Mouse (Mus musculus): Measurements from ENCODE around the gene Cltb.

DNA sequence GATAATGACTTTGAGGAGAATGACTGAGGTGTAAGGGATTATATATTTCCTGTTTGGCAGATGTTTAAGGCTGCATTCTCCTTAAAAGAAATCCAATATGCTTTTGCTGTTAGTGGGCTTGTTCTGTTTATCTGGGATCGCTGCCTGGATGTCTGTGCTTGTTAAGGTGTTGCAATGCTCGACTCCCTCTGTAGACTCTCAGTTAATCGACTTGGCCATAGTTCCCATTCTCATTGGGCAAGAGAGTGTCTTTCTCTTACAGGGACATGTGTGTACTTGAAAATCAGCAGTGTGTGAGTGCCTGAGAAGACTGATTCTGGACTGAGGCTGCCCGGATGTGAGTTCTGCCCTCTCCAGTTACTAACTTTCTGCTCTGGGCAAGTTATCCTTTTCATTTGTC lies 18.0 kb upstream of the Cltb start:
- TF ChIP-seq CTCF (IDR thresholded peaks at IDR 0.05; ENCODE audit: low read depth) (no peak), EP300 (IDR thresholded peaks at IDR 0.05; ENCODE audit: low read depth) (peak; percentile 58; the same call in 1 of the 2 replicates)

All from liver, postnatal 0 days (tissue).